Mouse (Mus musculus): ENCODE data around the gene Avil.

Avil gene

DNA sequence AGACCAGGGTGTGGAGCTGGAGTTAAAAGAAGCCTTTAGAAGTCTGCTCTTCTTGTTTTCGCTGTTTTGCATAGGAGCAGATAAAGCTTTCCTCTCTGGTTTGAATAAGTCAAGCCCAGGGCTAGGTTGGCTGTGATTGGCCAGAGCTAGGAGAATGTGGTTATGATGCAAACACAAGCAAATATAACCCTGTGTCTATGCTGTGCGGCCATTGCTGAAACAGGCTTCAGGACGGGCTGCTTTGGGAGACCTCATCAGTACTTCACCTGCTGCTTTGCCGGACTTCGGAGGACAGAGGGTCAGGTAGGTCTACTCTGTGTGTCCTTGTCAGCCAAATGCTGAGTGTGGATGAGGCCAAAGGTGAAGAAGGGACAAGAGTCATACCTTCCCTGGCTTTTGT lies at the start of gene Avil:
Avil (plus strand) TSS at position 181 of the 400 bp plus-strand sequence.
- no peak for DNase-seq (ENCODE audit: extremely low spot score, low read depth, low spot score)

DNA sequence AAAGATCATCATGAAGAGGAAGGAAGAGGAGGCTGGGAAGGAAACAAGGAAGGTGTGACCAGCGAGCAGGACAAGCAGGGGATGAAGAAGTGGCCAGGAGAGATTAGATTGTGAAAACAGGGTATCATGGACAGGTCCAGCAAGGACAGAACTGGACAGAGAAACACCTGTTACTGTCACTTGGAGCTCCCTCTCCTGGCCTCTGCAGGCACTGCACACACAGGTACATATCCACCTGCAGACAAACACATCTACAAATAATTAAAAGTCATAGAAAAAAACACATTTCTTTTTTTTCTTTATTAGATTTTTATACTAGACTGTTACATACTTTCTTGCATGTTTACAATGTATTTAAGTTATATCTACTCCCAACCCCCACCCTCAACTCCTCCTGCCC lies 48.1 kb upstream of the Avil start:
- DNase-seq (ENCODE audit: extremely low spot score, low read depth, low spot score), result no peak

DNA sequence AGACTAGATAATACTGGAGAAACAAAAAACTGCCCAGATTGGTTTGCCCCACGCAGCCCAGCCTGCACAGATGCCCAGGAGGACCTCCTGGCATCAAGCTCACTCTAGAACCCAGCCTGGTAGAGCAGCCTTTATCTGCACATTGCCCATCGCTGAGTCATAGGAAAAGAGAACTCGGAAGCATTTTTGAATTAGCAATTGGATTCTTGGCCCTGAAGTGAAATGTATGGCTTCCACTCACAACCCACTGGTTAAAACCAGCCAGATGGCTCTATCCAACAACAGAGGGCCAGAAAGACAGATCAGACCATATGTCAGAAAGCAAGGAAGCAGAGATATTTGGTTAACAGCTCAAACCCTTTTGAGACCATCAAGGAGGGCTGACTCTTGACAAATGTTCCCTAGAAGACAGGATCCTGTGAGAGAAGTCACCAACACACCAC lies 47.5 kb upstream of the Avil start:
- no peak for DNase-seq (ENCODE audit: extremely low spot score, low read depth, low spot score)

DNA sequence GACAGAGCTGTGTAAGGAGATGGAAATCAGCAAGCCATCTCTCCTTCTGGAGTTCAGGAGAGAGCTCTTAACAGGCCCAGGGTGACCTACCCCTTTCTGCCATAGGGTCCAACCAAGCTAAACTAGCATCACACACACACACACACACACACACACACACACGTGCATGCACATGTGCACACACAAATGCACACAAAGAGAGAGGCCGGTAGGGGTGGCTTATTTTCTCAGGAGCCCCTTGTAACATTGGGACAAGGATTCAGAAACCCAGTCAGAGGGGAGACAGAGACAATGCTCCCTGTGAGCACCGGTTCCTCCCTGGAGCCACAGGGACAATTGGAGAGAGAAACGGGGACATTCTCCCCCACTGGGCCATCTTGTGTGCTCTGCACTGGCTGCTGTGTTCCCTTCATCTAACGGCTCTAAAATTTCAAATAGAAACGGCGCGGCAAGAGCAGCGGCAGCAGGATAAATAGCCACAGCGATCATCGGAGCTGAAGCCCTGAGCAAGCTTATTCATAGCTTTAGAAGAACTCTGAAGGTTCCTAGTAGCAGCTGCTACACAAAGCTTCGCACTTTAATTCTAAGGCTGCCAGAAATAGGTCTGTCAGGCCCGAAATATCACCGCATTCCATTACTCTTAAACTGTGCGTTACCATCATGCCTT lies 43.7 kb upstream of the Avil start:
- no peak for DNase-seq (ENCODE audit: extremely low spot score, low read depth, low spot score)

DNA sequence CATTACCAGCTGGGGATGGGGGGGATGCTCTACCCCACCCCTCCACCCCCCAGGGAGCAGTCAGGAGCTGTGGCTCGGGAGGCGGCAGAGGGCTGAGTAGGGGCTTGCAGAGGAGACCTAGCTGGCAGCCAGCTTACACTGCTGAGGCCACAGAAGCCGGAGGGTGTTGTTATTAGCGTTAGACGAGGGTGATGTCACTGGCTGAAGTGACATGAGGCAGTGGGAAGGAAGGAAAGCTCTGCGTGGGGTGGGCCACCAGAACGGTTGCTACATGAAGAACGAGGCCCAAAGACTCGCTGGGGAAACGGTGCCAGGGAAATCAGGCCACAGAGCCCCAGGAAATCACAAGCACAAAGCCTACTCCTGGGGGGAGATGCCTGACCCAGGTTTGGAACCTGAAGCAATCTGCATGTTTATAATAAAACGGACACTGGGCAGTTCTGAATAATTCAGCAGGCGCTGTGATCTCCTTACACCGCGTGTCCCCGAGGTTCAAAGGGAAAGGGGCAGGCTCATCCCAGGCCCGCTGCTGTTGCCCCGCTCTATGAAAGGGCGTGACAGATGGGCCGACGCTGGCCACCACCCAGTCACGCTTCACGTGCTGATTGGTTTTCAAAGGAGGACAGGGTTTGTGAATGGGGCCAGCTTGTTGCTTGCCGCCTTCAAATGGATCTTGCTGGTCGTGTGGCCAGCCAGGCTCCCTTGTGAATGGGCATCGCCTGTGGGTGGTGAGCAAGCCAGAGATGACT lies 43.0 kb upstream of the Avil start:
- DNase-seq (ENCODE audit: extremely low spot score, low read depth, low spot score), result no peak

DNA sequence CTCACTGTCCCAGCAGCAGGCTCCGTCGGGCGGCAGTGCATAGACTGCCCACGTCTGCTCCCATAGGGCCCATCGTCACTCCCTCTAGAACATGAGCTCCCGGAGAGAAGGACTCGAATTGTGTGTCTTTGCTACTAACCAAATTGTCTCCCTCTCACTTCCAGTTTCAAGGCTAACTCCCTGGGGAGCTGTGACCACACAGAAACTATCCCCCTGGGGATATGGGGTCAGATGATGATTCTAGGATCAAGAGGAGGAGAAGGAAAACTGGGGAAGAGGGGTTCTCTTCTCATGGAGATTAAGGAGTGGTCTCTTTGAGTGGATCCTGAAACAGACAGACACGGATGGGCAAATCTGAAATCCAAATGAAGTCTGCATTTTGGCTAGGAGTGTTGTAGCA lies 40.0 kb upstream of the Avil start:
- no peak for DNase-seq (ENCODE audit: extremely low spot score, low read depth, low spot score)

DNA sequence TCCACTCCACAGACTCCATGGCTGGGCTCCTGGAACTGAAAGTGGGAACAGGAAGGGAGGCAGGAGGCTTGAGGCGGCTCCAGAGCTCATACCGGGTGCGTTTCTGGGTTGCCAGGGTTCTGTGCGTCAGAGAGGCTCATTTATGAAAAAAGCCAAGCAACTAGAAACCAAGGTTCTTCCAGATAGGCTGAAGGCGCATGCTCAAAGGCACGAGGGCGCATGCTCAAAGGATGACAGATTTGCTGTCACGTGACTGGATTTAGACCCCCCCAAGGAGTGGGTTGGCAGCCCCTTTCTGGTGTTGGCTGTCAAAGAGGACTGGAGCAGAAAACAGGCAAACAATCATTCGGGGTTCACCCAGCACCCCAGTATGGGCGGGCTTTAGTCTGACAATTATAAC lies 38.8 kb upstream of the Avil start:
- no peak for DNase-seq (ENCODE audit: extremely low spot score, low read depth, low spot score)

DNA sequence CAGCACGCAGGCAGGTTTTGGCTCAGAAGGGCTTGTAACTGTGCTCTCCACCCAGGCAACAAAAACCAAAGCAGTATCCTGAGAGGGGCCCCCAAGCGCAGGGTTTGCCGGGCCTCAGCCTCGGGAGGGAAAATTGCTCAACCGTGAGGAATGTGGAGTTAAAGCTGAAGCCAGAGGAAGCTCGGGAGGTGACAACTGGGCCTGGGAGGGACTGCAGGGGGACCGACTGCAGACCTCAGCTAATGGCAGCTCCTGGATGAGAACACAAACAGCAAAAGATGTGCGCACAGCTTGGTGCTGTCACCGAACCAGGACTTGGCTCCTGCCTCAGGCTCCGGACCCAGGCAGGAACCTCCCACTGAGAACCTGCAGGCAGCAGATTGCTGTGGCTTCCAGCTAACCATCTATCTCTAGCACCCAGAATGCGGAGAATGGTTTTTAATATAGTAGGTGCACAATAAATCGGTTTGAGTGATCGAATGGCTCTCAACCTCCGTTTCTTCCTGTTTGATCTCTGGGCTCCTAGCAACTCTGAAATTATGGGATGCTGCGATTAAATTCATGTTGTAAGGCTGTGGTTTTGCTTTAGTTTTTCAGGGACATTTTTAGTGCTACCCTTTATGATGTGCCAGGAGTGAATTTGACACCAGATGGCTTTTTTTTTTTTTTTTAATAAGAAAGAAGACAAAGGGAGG lies 38.1 kb upstream of the Avil start:
- no peak for DNase-seq (ENCODE audit: extremely low spot score, low read depth, low spot score)

DNA sequence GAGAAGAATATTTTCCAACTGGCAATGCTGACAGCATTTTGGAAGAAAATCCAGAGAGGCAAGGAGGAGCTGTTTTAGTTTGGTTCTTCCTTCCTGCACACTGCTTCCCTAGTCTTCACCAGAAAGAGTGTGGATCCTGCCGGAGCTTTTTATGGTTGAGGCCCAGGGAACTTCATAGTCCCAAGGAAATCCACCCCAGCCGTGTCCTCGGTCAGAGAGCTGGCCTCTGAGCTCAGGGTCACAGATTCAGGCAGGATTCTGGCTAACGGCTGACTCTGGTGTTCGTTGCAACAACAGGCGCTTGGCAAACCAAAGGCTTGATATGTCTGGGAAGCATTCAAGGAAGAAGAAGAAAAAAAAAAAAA lies 37.6 kb upstream of the Avil start:
- DNase-seq (ENCODE audit: extremely low spot score, low read depth, low spot score), result no peak

DNA sequence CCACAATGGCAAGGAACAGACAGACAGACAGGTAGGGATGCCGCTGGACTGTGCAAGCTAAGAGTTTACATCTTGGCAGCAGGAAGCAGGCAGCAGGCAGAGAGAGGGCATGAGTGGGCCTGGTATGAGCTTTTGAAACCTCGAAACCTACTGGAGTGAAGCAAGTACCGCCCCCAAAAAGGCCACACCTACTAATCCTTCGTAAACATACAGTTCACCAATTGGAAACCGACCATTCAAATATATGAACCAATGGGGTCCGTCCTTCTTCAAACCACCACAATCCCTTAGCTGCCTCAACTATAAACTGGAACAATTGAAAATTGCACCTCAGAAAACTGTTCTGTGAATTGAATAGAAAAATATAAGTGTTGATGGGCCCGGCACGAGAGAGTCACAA lies 36.7 kb upstream of the Avil start:
- no peak for DNase-seq (ENCODE audit: extremely low spot score, low read depth, low spot score)

DNA sequence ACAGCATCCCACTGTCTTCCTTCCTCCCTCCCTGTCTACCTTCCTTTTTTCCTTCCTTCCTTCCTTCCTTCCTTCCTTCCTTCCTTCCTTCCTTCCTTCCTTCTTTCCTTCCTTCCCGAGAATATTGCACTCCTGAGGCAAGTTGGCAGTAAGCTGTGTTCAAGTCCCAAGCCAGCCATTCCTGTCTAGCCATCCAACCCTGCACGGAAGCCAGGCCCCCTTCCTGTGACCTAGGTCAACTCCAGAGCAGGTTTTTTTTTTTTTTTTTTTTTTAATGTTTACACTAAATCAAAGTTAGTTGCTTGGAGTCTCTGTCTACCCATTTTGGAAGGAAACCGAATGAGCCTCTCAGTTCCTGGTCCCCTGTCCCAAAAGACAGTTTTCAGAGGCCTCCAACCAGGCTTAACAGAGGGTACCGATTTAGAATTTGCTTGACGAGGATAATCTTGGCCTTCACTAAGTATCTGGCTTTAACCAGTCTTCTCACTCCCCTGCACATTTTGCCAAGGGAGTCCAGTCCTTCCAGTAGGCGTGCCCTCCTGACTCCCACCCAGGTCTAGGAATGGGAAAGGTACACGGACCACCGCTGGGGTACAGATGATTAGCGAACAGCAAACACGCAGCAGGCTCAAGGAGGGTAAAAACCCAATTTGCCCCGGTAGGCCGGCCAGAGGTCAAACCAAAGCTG lies 29.0 kb upstream of the Avil start:
- DNase-seq (ENCODE audit: extremely low spot score, low read depth, low spot score), result peak; percentile 42

DNA sequence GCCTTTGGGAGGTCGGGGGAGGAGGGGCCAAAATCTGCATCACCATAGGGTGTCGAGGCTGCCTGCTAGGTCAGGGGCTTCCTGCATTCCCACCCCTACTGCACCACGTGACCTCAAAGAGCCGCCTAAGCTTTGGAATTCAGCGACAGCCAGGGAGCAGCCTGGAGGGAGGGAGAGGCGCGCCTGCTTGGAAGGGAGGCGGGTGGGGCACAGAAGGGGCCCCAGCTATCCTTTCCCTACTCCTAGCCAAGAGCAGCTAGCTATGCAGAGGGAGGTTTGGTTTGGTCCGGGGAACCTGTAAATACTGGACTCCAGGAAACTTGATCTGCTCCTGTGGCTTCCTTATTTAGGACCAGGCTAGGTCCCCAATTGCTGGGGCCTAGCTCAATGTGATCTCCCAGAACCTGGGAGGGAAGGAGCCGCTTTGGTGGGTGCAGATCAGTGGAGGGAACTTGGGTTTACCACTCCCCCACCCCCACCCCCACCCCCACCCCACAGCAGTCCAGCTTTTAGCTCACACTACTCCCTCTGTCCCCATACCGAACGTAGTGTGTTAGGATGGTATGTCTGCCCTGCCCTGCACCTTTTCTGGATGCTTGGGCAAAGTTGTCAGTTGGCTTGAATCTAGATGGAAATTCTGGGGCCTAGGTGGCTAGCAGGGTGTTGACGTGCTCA lies 28.3 kb upstream of the Avil start:
- peak; percentile 56 for DNase-seq (ENCODE audit: extremely low spot score, low read depth, low spot score)

DNA sequence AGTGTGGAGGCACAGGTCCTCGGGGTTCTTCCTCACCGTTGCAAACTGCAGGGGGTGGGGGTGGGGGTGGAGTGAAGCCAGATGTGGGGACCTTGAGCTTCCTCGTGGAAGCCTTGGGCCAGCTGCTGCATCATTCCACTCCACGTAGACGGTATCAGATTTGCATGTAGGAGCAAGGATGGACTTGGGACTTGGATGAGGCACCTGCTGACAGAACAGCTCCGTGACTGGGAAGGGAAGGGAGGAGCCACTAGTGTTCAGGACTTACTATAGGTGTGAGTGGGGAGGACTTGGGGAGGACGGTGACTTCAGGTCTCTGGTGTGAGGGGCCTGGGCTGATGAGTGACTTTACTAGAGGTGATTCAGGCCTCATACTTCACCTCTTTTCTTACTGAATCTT lies 27.5 kb upstream of the Avil start:
- no peak for DNase-seq (ENCODE audit: extremely low spot score, low read depth, low spot score)

DNA sequence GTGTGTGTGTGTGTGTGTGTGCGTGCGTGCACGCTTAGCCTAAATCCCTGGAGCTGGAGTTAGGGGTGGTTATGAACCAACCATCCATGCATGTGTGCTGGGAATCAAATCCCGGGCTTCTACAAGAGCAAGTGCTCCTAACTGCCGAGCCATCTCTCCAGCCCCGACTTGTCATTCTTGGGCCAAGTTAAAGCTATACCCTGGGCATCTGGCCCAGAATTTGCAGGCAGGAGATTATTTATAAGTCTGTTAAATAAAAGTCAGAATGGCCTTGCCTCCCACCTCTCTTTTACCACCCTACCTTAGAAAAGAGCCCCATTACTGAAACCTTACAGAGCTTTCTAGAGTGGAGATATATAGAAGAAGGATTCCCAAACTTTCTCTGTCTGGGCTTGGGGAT lies 24.8 kb upstream of the Avil start:
- DNase-seq (ENCODE audit: extremely low spot score, low read depth, low spot score), result no peak

DNA sequence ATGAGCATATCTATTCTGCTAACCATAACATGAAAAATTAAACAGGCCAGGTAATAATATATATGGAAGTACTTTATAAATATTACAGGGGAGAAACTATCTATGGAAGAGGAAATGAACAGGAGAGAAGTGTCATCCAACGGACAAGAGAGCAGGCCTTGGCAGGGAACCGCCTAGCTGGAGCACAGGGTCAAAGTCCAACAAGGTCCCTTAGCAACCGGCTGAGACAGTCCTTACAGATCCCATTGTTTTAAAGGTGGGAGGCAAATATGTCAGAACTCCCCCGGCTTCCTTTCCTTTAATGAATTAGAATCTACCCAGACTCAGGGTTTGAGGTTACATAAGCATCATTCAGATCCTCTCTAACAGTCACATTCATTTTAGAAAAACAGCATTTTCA lies 23.4 kb upstream of the Avil start:
- DNase-seq (ENCODE audit: extremely low spot score, low read depth, low spot score), result no peak

DNA sequence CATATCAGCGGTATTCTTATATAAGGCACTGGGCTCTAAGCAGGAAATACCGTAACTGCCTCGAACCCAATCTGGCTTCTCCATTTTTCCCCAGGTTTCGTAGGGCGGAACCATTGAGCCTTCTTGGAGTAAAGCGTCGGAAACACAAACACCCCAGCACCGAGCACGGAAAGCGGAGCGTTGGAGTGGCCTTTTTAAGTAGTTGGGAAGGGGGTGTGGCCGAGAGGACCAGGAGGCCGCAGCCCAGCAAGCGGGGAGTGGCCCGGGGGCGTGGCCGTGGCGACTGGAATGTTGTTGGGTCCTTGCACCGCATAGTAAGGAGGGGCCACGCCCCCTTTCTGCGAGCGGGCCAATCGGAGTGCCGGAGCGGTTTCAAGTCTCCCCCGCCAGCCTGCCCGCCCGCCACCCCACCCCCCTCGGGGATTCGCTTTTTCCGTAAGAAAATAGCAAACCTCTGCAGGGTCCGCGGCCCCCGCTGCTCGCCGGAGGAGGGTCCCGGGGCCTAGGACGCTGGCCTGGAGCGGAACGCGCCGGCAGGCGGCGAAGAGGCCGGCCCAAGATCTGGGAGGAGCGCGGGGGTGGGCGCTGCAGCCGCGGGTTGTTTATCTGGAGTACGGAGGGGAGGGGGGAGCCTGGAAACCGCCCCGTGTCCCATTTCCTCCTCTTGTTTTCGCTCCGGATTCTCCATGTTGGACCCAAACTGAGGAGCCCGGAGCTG lies 22.1 kb upstream of the Avil start, which contains the start of gene Ctdsp2:
Ctdsp2 (plus strand) TSS at position 441 of the 718 bp plus-strand sequence.
- DNase-seq (ENCODE audit: extremely low spot score, low read depth, low spot score), result peak; percentile 92

DNA sequence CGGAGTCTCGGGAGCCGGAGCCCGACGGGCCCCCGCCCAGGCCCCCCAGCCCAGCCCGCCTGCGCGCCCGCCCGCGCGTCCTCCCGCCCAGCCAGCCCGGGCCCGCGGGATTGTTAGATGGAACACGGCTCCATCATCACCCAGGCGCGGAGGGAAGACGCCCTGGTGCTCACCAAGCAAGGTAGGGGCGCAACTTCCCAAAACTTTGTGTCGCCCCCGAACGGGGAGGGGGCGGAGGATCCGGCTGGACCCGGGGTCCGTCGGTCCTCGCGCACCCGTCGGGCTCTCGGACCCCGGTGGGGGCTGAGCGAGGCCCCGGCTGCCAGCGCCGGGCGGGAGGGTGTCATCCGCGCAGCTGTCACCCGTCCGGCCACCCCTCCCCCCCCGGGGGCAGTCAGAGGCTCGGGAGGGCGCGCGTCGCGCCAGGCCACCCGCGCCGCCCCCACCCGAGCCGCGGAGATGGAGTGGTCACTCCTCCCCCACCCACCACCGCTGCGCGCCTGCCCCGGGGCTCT lies 21.3 kb upstream of the Avil start:
- no peak for DNase-seq (ENCODE audit: extremely low spot score, low read depth, low spot score)

DNA sequence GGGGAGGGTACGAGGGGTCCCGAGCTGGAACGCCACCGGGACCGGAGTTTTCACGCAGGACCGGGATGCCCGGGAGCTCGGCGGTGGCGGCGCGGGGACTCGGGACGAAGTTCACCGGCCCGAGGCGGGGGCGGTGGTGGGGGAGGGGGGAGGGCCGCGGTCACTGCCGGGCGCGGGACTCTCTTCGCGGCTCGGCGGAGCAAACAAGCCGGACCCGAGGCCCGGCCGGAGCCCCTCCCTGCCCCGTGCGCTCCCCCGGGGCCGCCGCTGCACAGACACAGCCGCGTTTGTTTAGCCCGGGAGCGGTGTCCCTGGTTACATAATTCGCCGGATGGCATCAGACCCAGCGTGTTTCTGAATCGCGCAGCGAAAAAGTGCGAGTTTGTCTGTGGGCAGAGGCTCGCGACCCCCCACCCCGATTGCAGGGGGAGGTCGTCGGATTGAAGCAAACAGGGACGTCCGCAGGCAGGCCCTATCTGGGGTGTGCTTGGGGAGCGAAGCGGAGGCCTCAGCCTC lies 20.8 kb upstream of the Avil start:
- no peak for DNase-seq (ENCODE audit: extremely low spot score, low read depth, low spot score)

DNA sequence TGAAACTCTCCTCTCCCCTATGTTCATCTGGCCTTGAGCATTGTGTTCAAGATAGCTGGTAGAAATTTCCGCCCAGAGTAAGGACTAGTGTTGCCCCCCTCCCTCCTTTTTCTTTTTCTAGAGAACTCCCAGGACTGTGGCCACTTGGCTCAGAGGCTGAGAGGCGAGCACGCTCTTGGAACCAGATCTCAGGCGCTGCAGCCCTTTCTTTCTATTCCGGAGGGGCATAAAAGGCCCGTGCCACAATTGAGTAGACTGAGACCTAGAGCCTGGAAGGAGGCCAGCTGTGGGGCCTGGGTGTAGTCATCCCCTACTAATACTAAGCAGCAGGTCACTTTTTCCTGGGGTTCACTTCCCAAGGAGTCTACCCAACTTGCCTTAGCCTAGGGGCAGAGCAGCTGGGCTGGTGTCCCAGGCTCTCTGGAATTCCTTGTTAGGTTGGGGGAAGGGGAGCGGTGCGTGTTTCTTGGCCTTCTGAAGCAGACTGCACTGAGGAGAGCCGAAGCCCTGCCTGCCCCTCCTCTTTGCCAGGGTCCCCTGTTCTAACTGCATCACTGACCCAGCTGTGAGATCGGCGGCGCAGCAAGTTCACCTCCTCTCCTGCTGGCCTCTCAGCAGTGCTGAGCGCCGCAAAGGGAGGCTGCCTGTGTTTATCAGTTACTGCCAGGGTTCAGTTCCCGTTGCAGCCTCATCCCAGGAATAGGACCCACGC lies 20.1 kb upstream of the Avil start:
- no peak for DNase-seq (ENCODE audit: extremely low spot score, low read depth, low spot score)
